Comparison of ENCODE assay signal across 9 mouse cellular contexts in genomic region chr10:69656321-69656720, GRCm38 (mm10).
DNase-seq lines count a peak whose midpoint lies in the region; ATAC-seq and TF ChIP-seq lines count a peak whose summit lies in the region.
"Had no signal": no experiment of that assay in that cellular context is flagged by ENCODE, and none has a peak within 500 bp of the region (broad histone marks: within the 10 kb centered on the region; RNA-seq: fewer than 3 reads in every experiment).

No protein-coding gene starts in this region.

- no peaks in the 10 kb centered on the region for H3K36me3 ChIP-seq in kidney, embryonic 14.5 days (ENCODE audit: control insufficient read depth, insufficient read depth, low read length)
- no peaks in the 10 kb centered on the region for H3K36me3 ChIP-seq in ES-Bruce4 (ENCODE audit: control insufficient read depth, insufficient read depth, low read length, poor library complexity, severe bottlenecking)
- no peaks in the 10 kb centered on the region for H3K36me3 ChIP-seq in forebrain, embryonic 14.5 days (ENCODE audit: control insufficient read depth, insufficient read depth, low read length)
- H3K36me3 ChIP-seq: liver, embryonic 13.5 days had no signal

- ATAC-seq in kidney, embryonic 14.5 days (ENCODE audit: low FRiP score, low TSS enrichment) = no peak; the same call in 1 of the 2 replicates
- ATAC-seq in forebrain, embryonic 14.5 days = peak; percentile 37; the same call in 1 of the 2 replicates
- peak; percentile 71; the same call in 1 of the 2 replicates for ATAC-seq in megakaryocyte-erythroid progenitor cell, adult 5-6 weeks (replicated peaks; ENCODE audit: low FRiP score, low TSS enrichment, poor library complexity, severe bottlenecking)
- no peak for ATAC-seq in activated CD4-positive, CD25-positive, alpha-beta regulatory T cell, adult 4 months

- TF ChIP-seq CTCF in ES-Bruce4 (IDR thresholded peaks at IDR 0.05; ENCODE audit: low read depth, low read length) = peak; percentile 40

- no peaks in the 10 kb centered on the region for H3K9me3 ChIP-seq in kidney, embryonic 14.5 days (ENCODE audit: control insufficient read depth, low read length)
- no peaks in the 10 kb centered on the region for H3K9me3 ChIP-seq in ES-Bruce4 (replicated peaks; ENCODE audit: control insufficient read depth, insufficient read depth, low read length, poor library complexity, severe bottlenecking)
- no peaks in the 10 kb centered on the region for H3K9me3 ChIP-seq in forebrain, embryonic 14.5 days (replicated peaks; ENCODE audit: control insufficient read depth, low read length)
- H3K9me3 ChIP-seq: liver, embryonic 13.5 days had no signal

- H3K27ac ChIP-seq in kidney, embryonic 14.5 days (ENCODE audit: low read depth, low read length) = no peak overlapping the region
- no peak overlapping the region for H3K27ac ChIP-seq in ES-Bruce4 (ENCODE audit: insufficient read depth, low read length)
- no peak overlapping the region for H3K27ac ChIP-seq in forebrain, embryonic 14.5 days (ENCODE audit: low read depth, low read length)
- H3K27ac ChIP-seq: liver, embryonic 13.5 days had no signal

- no peak overlapping the region for H3K9ac ChIP-seq in kidney, embryonic 14.5 days (ENCODE audit: low read depth, low read length)
- no peak overlapping the region for H3K9ac ChIP-seq in ES-Bruce4 (ENCODE audit: low read depth, poor library complexity, severe bottlenecking)
- H3K9ac ChIP-seq in forebrain, embryonic 14.5 days (ENCODE audit: low read length) = no peak overlapping the region
- H3K9ac ChIP-seq: liver, embryonic 13.5 days had no signal

- H3K4me3 ChIP-seq in kidney, embryonic 14.5 days (ENCODE audit: low read length) = no peak overlapping the region
- no peak overlapping the region for H3K4me3 ChIP-seq in ES-Bruce4 (ENCODE audit: low read depth, low read length)
- H3K4me3 ChIP-seq in forebrain, embryonic 14.5 days (ENCODE audit: low read depth, low read length) = no peak overlapping the region
- H3K4me3 ChIP-seq: liver, embryonic 13.5 days had no signal

- H3K27me3 ChIP-seq in kidney, embryonic 14.5 days (ENCODE audit: control insufficient read depth, insufficient read depth, low read length) = no peaks in the 10 kb centered on the region
- no peaks in the 10 kb centered on the region for H3K27me3 ChIP-seq in ES-Bruce4 (ENCODE audit: control insufficient read depth, insufficient read depth, low read length, poor library complexity, severe bottlenecking)
- no peaks in the 10 kb centered on the region for H3K27me3 ChIP-seq in forebrain, embryonic 14.5 days (replicated peaks; ENCODE audit: control insufficient read depth, insufficient read depth, low read length)
- H3K27me3 ChIP-seq: liver, embryonic 13.5 days had no signal

- TF ChIP-seq POLR2A in ES-Bruce4 (IDR thresholded peaks at IDR 0.05; ENCODE audit: insufficient read depth, low read length) = no peak

- TF ChIP-seq EP300 in ES-Bruce4 (IDR thresholded peaks at IDR 0.05; ENCODE audit: insufficient read depth, low read depth, low read length) = no peak

- peaks cover 14% of the 10 kb centered on the region; the same call in 1 of the 2 replicates for H3K4me1 ChIP-seq in kidney, embryonic 14.5 days (ENCODE audit: control insufficient read depth, insufficient read depth, low read length)
- H3K4me1 ChIP-seq in ES-Bruce4 (ENCODE audit: control insufficient read depth, insufficient read depth, low read length) = no peaks in the 10 kb centered on the region
- H3K4me1 ChIP-seq in forebrain, embryonic 14.5 days (ENCODE audit: control insufficient read depth, insufficient read depth, low read length) = no peaks in the 10 kb centered on the region

- 23% methylated on average over 3 of the region's 3 CpGs for WGBS in kidney, embryonic 14.5 days
- 17% methylated on average over 3 of the region's 3 CpGs for WGBS in forebrain, embryonic 14.5 days

- DNase-seq in kidney, adult 18-20 months = peak; percentile 42
- peak; percentile 6 for DNase-seq in c-Kit-positive CD71-positive TER-119-positive erythroid progenitor cells, embryonic 14.5 days (ENCODE audit: low spot score)
- peak; percentile 79 for DNase-seq in forebrain, embryonic 14.5 days (ENCODE audit: low spot score)
- DNase-seq in kidney, postnatal 4 days = peak; percentile 71 to 78
- DNase-seq: liver, embryonic 13.5 days had no signal

- no peak overlapping the region for H3K4me2 ChIP-seq in kidney, embryonic 14.5 days (replicated peaks; ENCODE audit: low read depth, low read length)
- no peak overlapping the region for H3K4me2 ChIP-seq in forebrain, embryonic 14.5 days (ENCODE audit: low read length)
- H3K4me2 ChIP-seq: liver, embryonic 13.5 days had no signal

Comparison
In these comparisons a context has a peak if more than half of its experiments do, and no peak if none do; other contexts are left out.
1. DNase-seq: peak in every context shown above with its lines; median percentile 79 in forebrain, embryonic 14.5 days; 74 in kidney, postnatal 4 days; 42 in kidney, adult 18-20 months; 6 in c-Kit-positive CD71-positive TER-119-positive erythroid progenitor cells, embryonic 14.5 days.
2. ATAC-seq: peak in forebrain, embryonic 14.5 days (single experiment) and megakaryocyte-erythroid progenitor cell, adult 5-6 weeks (single experiment); none in kidney, embryonic 14.5 days (single experiment) and activated CD4-positive, CD25-positive, alpha-beta regulatory T cell, adult 4 months (single experiment).